Mouse (Mus musculus): ENCODE measurements at regions not wholly inside any gene's neighbourhood (a gene's known extent, or its start where the extent isn't known, plus 50 kb on each side); places are given as distances from the start of the nearest gene placed in this dataset.

GRCm38 (mm10) chrX:16421159-16421558, 101.5 kb upstream of the Cypt1 start:
- H3K4me1 ChIP-seq = no peaks in the 10 kb centered on the region
- H3K36me3 ChIP-seq = no peaks in the 10 kb centered on the region
- H3K9me3 ChIP-seq (replicated peaks) = no peaks in the 10 kb centered on the region
- no peak overlapping the region for H3K27ac ChIP-seq (replicated peaks)
- no peak for DNase-seq (ENCODE audit: low spot score)
- H3K4me3 ChIP-seq = no peak overlapping the region
- H3K27me3 ChIP-seq (ENCODE audit: low read depth, poor library complexity, severe bottlenecking) = no peaks in the 10 kb centered on the region

- Histone ChIP-seq H3K27me3 (ENCODE audit: low read depth, poor library complexity, severe bottlenecking) (no peaks in the 10 kb centered on the region), H3K27ac (replicated peaks) (no peak overlapping the region), H3K4me1 (no peaks in the 10 kb centered on the region), H3K36me3 (no peaks in the 10 kb centered on the region), H3K9me3 (replicated peaks) (no peaks in the 10 kb centered on the region), H3K4me3 (no peak overlapping the region)
- no peak for DNase-seq (ENCODE audit: low spot score)
These were observed 101.0 kb upstream of the Cypt1 start for GRCm38 (mm10) chrX:16421663-16422062.

- WGBS = 91% methylated on average over 1 of the region's 1 CpGs
- Histone ChIP-seq H3K9me3 (replicated peaks) (no peaks in the 10 kb centered on the region), H3K27me3 (ENCODE audit: low read depth, poor library complexity, severe bottlenecking) (no peaks in the 10 kb centered on the region), H3K36me3 (no peaks in the 10 kb centered on the region), H3K27ac (replicated peaks) (no peak overlapping the region), H3K4me1 (no peaks in the 10 kb centered on the region), H3K4me3 (no peak overlapping the region)
- no peak for DNase-seq (ENCODE audit: low spot score)
These were observed 84.6 kb upstream of the Cypt1 start for GRCm38 (mm10) chrX:16438088-16438487.

- H3K4me3 ChIP-seq = no peak overlapping the region
- H3K27ac ChIP-seq (replicated peaks) = no peak overlapping the region
- peak; percentile 14 for DNase-seq (ENCODE audit: low spot score)
- WGBS = 6% methylated on average over 2 of the region's 2 CpGs
- no peaks in the 10 kb centered on the region for H3K27me3 ChIP-seq (ENCODE audit: low read depth, poor library complexity, severe bottlenecking)
- no peaks in the 10 kb centered on the region for H3K4me1 ChIP-seq
- no peaks in the 10 kb centered on the region for H3K36me3 ChIP-seq
- H3K9me3 ChIP-seq (replicated peaks) = no peaks in the 10 kb centered on the region
These were observed 72.1 kb upstream of the Cypt1 start for GRCm38 (mm10) chrX:16450496-16451078.
